10 mouse cellular contexts compared by ENCODE assay signal in genomic region chr11:100168071-100168470, GRCm38 (mm10). TPM values are rescaled to one million over a fixed set of nuclear protein-coding genes. Genes with fewer than 3 reads are reported as not detected.
DNase-seq lines count a peak whose midpoint lies in the region; ATAC-seq and TF ChIP-seq lines count a peak whose summit lies in the region.
"Had no signal": no experiment of that assay in that cellular context is flagged by ENCODE, and none has a peak within 500 bp of the region (broad histone marks: within the 10 kb centered on the region; RNA-seq: fewer than 3 reads in every experiment).

No protein-coding gene starts in this region.

- no peak for TF ChIP-seq CTCF in heart, postnatal 0 days (IDR thresholded peaks at IDR 0.05; ENCODE audit: low read depth)

- H3K4me2 ChIP-seq in midbrain, embryonic 13.5 days (replicated peaks), result no peak overlapping the region
- no peak overlapping the region for H3K4me2 ChIP-seq in midbrain, embryonic 15.5 days
- H3K4me2 ChIP-seq in heart, postnatal 0 days (ENCODE audit: low read depth, low read length), result no peak overlapping the region
- H3K4me2 ChIP-seq in lung, embryonic 16.5 days (ENCODE audit: low read depth, low read length), result no peak overlapping the region

- no peaks in the 10 kb centered on the region for H3K27me3 ChIP-seq in midbrain, embryonic 13.5 days
- H3K27me3 ChIP-seq in midbrain, embryonic 15.5 days (replicated peaks), result no peaks in the 10 kb centered on the region
- H3K27me3 ChIP-seq in heart, postnatal 0 days (ENCODE audit: control insufficient read depth, insufficient read depth, low read length), result no peaks in the 10 kb centered on the region
- H3K27me3 ChIP-seq in lung, embryonic 16.5 days (ENCODE audit: control insufficient read depth, insufficient read depth, low read depth, low read length), result no peaks in the 10 kb centered on the region

- no peaks in the 10 kb centered on the region for H3K9me3 ChIP-seq in midbrain, embryonic 13.5 days
- no peaks in the 10 kb centered on the region for H3K9me3 ChIP-seq in midbrain, embryonic 15.5 days
- no peaks in the 10 kb centered on the region for H3K9me3 ChIP-seq in heart, postnatal 0 days (replicated peaks; ENCODE audit: control insufficient read depth, low read length)
- no peaks in the 10 kb centered on the region for H3K9me3 ChIP-seq in lung, embryonic 16.5 days (ENCODE audit: control insufficient read depth, low read length)

- TF ChIP-seq EP300 in heart, postnatal 0 days (IDR thresholded peaks at IDR 0.05; ENCODE audit: low read depth), result peak; percentile 53; the same call in 1 of the 2 replicates

- WGBS in midbrain, embryonic 13.5 days, result 87% methylated on average over 8 of the region's 8 CpGs
- 90% methylated on average over 8 of the region's 8 CpGs for WGBS in midbrain, embryonic 15.5 days
- WGBS in heart, postnatal 0 days, result 59% methylated on average over 8 of the region's 8 CpGs
- WGBS in lung, embryonic 16.5 days, result 38% methylated on average over 8 of the region's 8 CpGs

- 0 out of 2 replicates have a peak, but pooled peaks have one; percentile 24 for ATAC-seq in midbrain, embryonic 13.5 days
- ATAC-seq in midbrain, embryonic 15.5 days (replicated peaks), result no peak
- ATAC-seq in heart, postnatal 0 days (ENCODE audit: insufficient read depth, low read depth), result peak; percentile 63
- ATAC-seq in lung, embryonic 16.5 days (ENCODE audit: low read depth), result peak; percentile 83

- H3K4me3 ChIP-seq in midbrain, embryonic 13.5 days (replicated peaks), result no peak overlapping the region
- H3K4me3 ChIP-seq in midbrain, embryonic 15.5 days, result no peak overlapping the region
- no peak overlapping the region for H3K4me3 ChIP-seq in heart, postnatal 0 days (ENCODE audit: low read depth, low read length)
- no peak overlapping the region for H3K4me3 ChIP-seq in lung, embryonic 16.5 days (ENCODE audit: low read length)

- no peaks in the 10 kb centered on the region; the same call in 1 of the 2 replicates for H3K4me1 ChIP-seq in midbrain, embryonic 13.5 days (replicated peaks)
- H3K4me1 ChIP-seq in midbrain, embryonic 15.5 days, result peaks cover 3% of the 10 kb centered on the region; the same call in 1 of the 2 replicates
- no peaks in the 10 kb centered on the region for H3K4me1 ChIP-seq in heart, postnatal 0 days (ENCODE audit: control insufficient read depth, insufficient read depth)
- peaks cover 4% of the 10 kb centered on the region; the same call in 1 of the 2 replicates for H3K4me1 ChIP-seq in lung, embryonic 16.5 days (replicated peaks; ENCODE audit: control insufficient read depth, insufficient read depth, low read length)

- no peaks in the 10 kb centered on the region for H3K36me3 ChIP-seq in midbrain, embryonic 13.5 days
- no peaks in the 10 kb centered on the region for H3K36me3 ChIP-seq in midbrain, embryonic 15.5 days (replicated peaks)
- no peaks in the 10 kb centered on the region for H3K36me3 ChIP-seq in heart, postnatal 0 days (replicated peaks; ENCODE audit: control insufficient read depth, insufficient read depth, low read length)
- no peaks in the 10 kb centered on the region for H3K36me3 ChIP-seq in lung, embryonic 16.5 days (ENCODE audit: control insufficient read depth, insufficient read depth, low read length)

- no peak overlapping the region for H3K27ac ChIP-seq in midbrain, embryonic 13.5 days
- no peak overlapping the region for H3K27ac ChIP-seq in midbrain, embryonic 15.5 days
- H3K27ac ChIP-seq in heart, postnatal 0 days (ENCODE audit: low read depth), result peak overlapping the region; percentile 57; the same call in 1 of the 2 replicates
- peak overlapping the region; percentile 57 for H3K27ac ChIP-seq in lung, embryonic 16.5 days (ENCODE audit: low read length)

- intact Hi-C loops in gastrocnemius, postnatal 14 days (cut with DNase I; ENCODE audit: low total_unique reads), result no loop called here

- H3K9ac ChIP-seq in midbrain, embryonic 13.5 days (replicated peaks), result no peak overlapping the region
- H3K9ac ChIP-seq in midbrain, embryonic 15.5 days, result no peak overlapping the region
- no peak overlapping the region for H3K9ac ChIP-seq in heart, postnatal 0 days (replicated peaks; ENCODE audit: low read depth, low read length)
- H3K9ac ChIP-seq in lung, embryonic 16.5 days (ENCODE audit: low read length), result no peak overlapping the region

- peak; percentile 13 for DNase-seq in heart, postnatal 0 days (ENCODE audit: low spot score)
- DNase-seq in urinary bladder, postnatal 14 days (ENCODE audit: low spot score), result peak; percentile 94
- no peak for DNase-seq in right cerebral cortex, adult 18-20 months
- no peak for DNase-seq in embryo, embryonic 10 days (ENCODE audit: low spot score)
- DNase-seq in gastrocnemius, postnatal 14 days, result no peak

RNA-seq across cellular contexts. Expression of gene Krt19, which starts 19.6 kb away (rescaled TPM):
- polyA plus RNA-seq in midbrain, embryonic 13.5 days (2015; fragmentation: Nextera tagmentation; extraction: Ambion mirVana), result 0.86 and 1.4 TPM in 2 replicates
- 2.1 and 2.6 TPM in 2 replicates for polyA plus RNA-seq in midbrain, embryonic 15.5 days (2015; fragmentation: Nextera tagmentation; extraction: Ambion mirVana)
- total RNA-seq in heart, postnatal 0 days (2014; rRNA removed; ENCODE audit: low replicate concordance), result 22.5 and 52.2 TPM in 2 replicates
- polyA plus RNA-seq in heart, postnatal 0 days (2015; fragmentation: Nextera tagmentation; extraction: Ambion mirVana), result 20.6 and 29.3 TPM in 2 replicates
- polyA plus RNA-seq in lung, embryonic 16.5 days (2015; fragmentation: Nextera tagmentation; extraction: Ambion mirVana), result 349 and 432 TPM in 2 replicates
- total RNA-seq in gastrocnemius, postnatal 14 days (2021), result under 1 TPM; 0.38 to 0.51 TPM
- total RNA-seq: MEL had no signal

RNA-seq across cellular contexts. Expression of gene Krt9, which starts 25.0 kb away (rescaled TPM):
- not detected in 2 replicates for polyA plus RNA-seq in midbrain, embryonic 13.5 days (2015; fragmentation: Nextera tagmentation; extraction: Ambion mirVana)
- polyA plus RNA-seq in midbrain, embryonic 15.5 days (2015; fragmentation: Nextera tagmentation; extraction: Ambion mirVana), result not detected in 2 replicates
- not detected in 2 replicates for total RNA-seq in heart, postnatal 0 days (2014; rRNA removed; ENCODE audit: low replicate concordance)
- not detected in 2 replicates for polyA plus RNA-seq in heart, postnatal 0 days (2015; fragmentation: Nextera tagmentation; extraction: Ambion mirVana)
- polyA plus RNA-seq in lung, embryonic 16.5 days (2015; fragmentation: Nextera tagmentation; extraction: Ambion mirVana), result not detected in 2 replicates
- total RNA-seq in gastrocnemius, postnatal 14 days (2021), result not detected
- total RNA-seq: liver, adult 2 months; MEL had no signal
- polyA plus RNA-seq: liver, adult 2 months had no signal

RNA-seq across cellular contexts. Expression of gene Krt15, which starts 32.3 kb away (rescaled TPM):
- polyA plus RNA-seq in midbrain, embryonic 13.5 days (2015; fragmentation: Nextera tagmentation; extraction: Ambion mirVana), result 0.41 and 0.98 TPM in 2 replicates
- polyA plus RNA-seq in midbrain, embryonic 15.5 days (2015; fragmentation: Nextera tagmentation; extraction: Ambion mirVana), result 0.42 and 4.2 TPM in 2 replicates
- total RNA-seq in heart, postnatal 0 days (2014; rRNA removed; ENCODE audit: low replicate concordance), result 0.12 and 8.1 TPM in 2 replicates
- polyA plus RNA-seq in heart, postnatal 0 days (2015; fragmentation: Nextera tagmentation; extraction: Ambion mirVana), result 0.40 and 2.8 TPM in 2 replicates
- polyA plus RNA-seq in lung, embryonic 16.5 days (2015; fragmentation: Nextera tagmentation; extraction: Ambion mirVana), result 59.9 and 78.6 TPM in 2 replicates
- not detected for total RNA-seq in gastrocnemius, postnatal 14 days (2021)
- total RNA-seq: liver, adult 2 months; MEL had no signal
- polyA plus RNA-seq: liver, adult 2 months had no signal

RNA-seq across cellular contexts. Expression of gene Krt14, which starts 39.3 kb away (rescaled TPM):
- 0.15 and 0.22 TPM in 2 replicates for polyA plus RNA-seq in midbrain, embryonic 13.5 days (2015; fragmentation: Nextera tagmentation; extraction: Ambion mirVana)
- 0.26 and 6.1 TPM in 2 replicates for polyA plus RNA-seq in midbrain, embryonic 15.5 days (2015; fragmentation: Nextera tagmentation; extraction: Ambion mirVana)
- total RNA-seq in heart, postnatal 0 days (2014; rRNA removed; ENCODE audit: low replicate concordance), result 2.3 and 3.1 TPM in 2 replicates
- 2.8 and 3.0 TPM in 2 replicates for polyA plus RNA-seq in heart, postnatal 0 days (2015; fragmentation: Nextera tagmentation; extraction: Ambion mirVana)
- 2.1 and 5.0 TPM in 2 replicates for polyA plus RNA-seq in lung, embryonic 16.5 days (2015; fragmentation: Nextera tagmentation; extraction: Ambion mirVana)
- total RNA-seq in gastrocnemius, postnatal 14 days (2021), result not detected
- total RNA-seq: liver, adult 2 months; MEL had no signal
- polyA plus RNA-seq: liver, adult 2 months had no signal

RNA-seq across cellular contexts. Expression of gene Krt13, which starts 46.7 kb away (rescaled TPM):
- polyA plus RNA-seq in midbrain, embryonic 13.5 days (2015; fragmentation: Nextera tagmentation; extraction: Ambion mirVana), result 0.22 TPM in 1 of 2 replicates, not detected in the other
- polyA plus RNA-seq in midbrain, embryonic 15.5 days (2015; fragmentation: Nextera tagmentation; extraction: Ambion mirVana), result 0.26 TPM in 1 of 2 replicates, not detected in the other
- not detected in 2 replicates for total RNA-seq in heart, postnatal 0 days (2014; rRNA removed; ENCODE audit: low replicate concordance)
- polyA plus RNA-seq in heart, postnatal 0 days (2015; fragmentation: Nextera tagmentation; extraction: Ambion mirVana), result 0.30 TPM in 1 of 2 replicates, not detected in the other
- 4.5 and 8.2 TPM in 2 replicates for polyA plus RNA-seq in lung, embryonic 16.5 days (2015; fragmentation: Nextera tagmentation; extraction: Ambion mirVana)
- not detected for total RNA-seq in gastrocnemius, postnatal 14 days (2021)
- total RNA-seq: liver, adult 2 months; MEL had no signal
- polyA plus RNA-seq: liver, adult 2 months had no signal

Comparison
In these comparisons a context has a peak if more than half of its experiments do, and no peak if none do; other contexts are left out.
1. H3K27ac ChIP-seq: peak in heart, postnatal 0 days (single experiment) and lung, embryonic 16.5 days (single experiment); none in midbrain, embryonic 13.5 days (single experiment) and midbrain, embryonic 15.5 days (single experiment).
2. DNase-seq: peak in heart, postnatal 0 days (single experiment) and urinary bladder, postnatal 14 days (single experiment); none in right cerebral cortex, adult 18-20 months (single experiment), embryo, embryonic 10 days (single experiment) and gastrocnemius, postnatal 14 days (single experiment).
3. RNA of gene Krt19, which starts 19.6 kb away (polyA plus RNA-seq): 349 to 432 TPM in lung, embryonic 16.5 days; 20.6 to 29.3 TPM in heart, postnatal 0 days, 2.1 to 2.6 TPM in midbrain, embryonic 15.5 days and 0.86 to 1.4 TPM in midbrain, embryonic 13.5 days; every median in the first group is over 10 times any median in the second.
4. RNA of gene Krt15, which starts 32.3 kb away (polyA plus RNA-seq): 59.9 to 78.6 TPM in lung, embryonic 16.5 days; 0.42 to 4.2 TPM in midbrain, embryonic 15.5 days, 0.41 to 0.98 TPM in midbrain, embryonic 13.5 days and 0.40 to 2.8 TPM in heart, postnatal 0 days; every median in the first group is over 10 times any median in the second.